Mouse (Mus musculus) midbrain, postnatal 0 days (tissue): ENCODE measurements around the gene Rsph9. TPM values are rescaled to one million over a fixed set of nuclear protein-coding genes. Genes with fewer than 3 reads are reported as not detected.
A peak's percentile ranks its signal among the peaks of the same experiment; 100 is the strongest.

ENCODE experiments used
- ATAC-seq: fragments of 200-750 bp; cut with Nextera tagmentation; 2 replicates; pipeline ENCODE4 v1.8.0; 2017; ENCODE audit warnings: moderate number of reproducible peaks, mild to moderate bottlenecking, moderate TSS enrichment, moderate library complexity; ENCODE audit not compliant: low FRiP score
- DNase-seq: peaks from one replicate; pipeline ENCODE4 v3.0.0-alpha.2; 2015; ENCODE audit warnings: low spot score
- H3K27ac ChIP-seq: fragments of 300-500 bp; sonication (generic); 2 replicates; pipeline ENCODE4 v1.5.1; 2014; ENCODE audit warnings: low read depth, mild to moderate bottlenecking, low read length, mixed read lengths
- H3K27me3 ChIP-seq: fragments of 300-500 bp; sonication (generic); 2 replicates; pipeline ENCODE4 v1.6.1; 2014; ENCODE audit warnings: low read length, control low read depth, mixed read lengths; ENCODE audit not compliant: insufficient read depth
- H3K36me3 ChIP-seq: fragments of 300-500 bp; sonication (generic); 2 replicates; pipeline ENCODE4 v1.6.1; 2014; ENCODE audit warnings: low read length, control low read depth, mixed read lengths; ENCODE audit not compliant: insufficient read depth
- H3K4me1 ChIP-seq: fragments of 300-500 bp; sonication (generic); 2 replicates; pipeline ENCODE4 v1.6.1; 2014; ENCODE audit warnings: mild to moderate bottlenecking, control low read depth, antibody characterized with exemption, low read length, mixed read lengths; ENCODE audit not compliant: insufficient read depth
- H3K4me2 ChIP-seq: fragments of 300-500 bp; sonication (generic); 2 replicates; pipeline ENCODE4 v1.6.1; 2014; ENCODE audit warnings: low read depth, mild to moderate bottlenecking, low read length, mixed read lengths; ENCODE audit not compliant: poor library complexity, severe bottlenecking
- H3K4me3 ChIP-seq: fragments of 300-500 bp; sonication (generic); 2 replicates; pipeline ENCODE4 v1.5.1; 2014; ENCODE audit warnings: low read depth, mild to moderate bottlenecking, low read length, moderate library complexity
- H3K9ac ChIP-seq: fragments of 300-500 bp; sonication (generic); replicated peaks from 2 replicates; pipeline ENCODE4 v1.6.1; 2014; ENCODE audit warnings: mild to moderate bottlenecking, low read length, moderate library complexity, mixed read lengths; ENCODE audit not compliant: poor library complexity, severe bottlenecking
- H3K9me3 ChIP-seq: fragments of 300-500 bp; sonication (generic); 2 replicates; pipeline ENCODE4 v1.6.1; 2016; ENCODE audit warnings: low read length, control low read depth
- CTCF ChIP-seq: IDR thresholded peaks from 2 replicates; pipeline ENCODE4 v1.5.1; 2016; ENCODE audit warnings: antibody characterized with exemption, mild to moderate bottlenecking
- WGBS: fragments of 180-500 bp; shearing (Covaris S2); extraction: QIAGEN DNeasy Blood & Tissue Kit; methylation state at CpG from one replicate; pipeline ENCODE4 v1.1.7; 2014; 5-methylcytosine and 5-hydroxymethylcytosine counted together
- polyA plus RNA-seq: library from polyadenylated mRNA; unstranded; fragments of >200 nt; fragmentation: Nextera tagmentation; extraction: Ambion mirVana; gene quantifications from 2 replicates; pipeline ENCODE4 v1.2.1, GENCODE M21; 2015
- total RNA-seq: library from RNA; depleted of rRNA; stranded (reverse); fragments of >200 nt; gene quantifications from 2 replicates; pipeline ENCODE4 v1.2.3, GENCODE M21; 2014; rRNA removed

Rsph9 gene
- total and polyA plus RNA-seq, 2 experiments from 2014 or later, result 55.6 to 103 TPM

DNA sequence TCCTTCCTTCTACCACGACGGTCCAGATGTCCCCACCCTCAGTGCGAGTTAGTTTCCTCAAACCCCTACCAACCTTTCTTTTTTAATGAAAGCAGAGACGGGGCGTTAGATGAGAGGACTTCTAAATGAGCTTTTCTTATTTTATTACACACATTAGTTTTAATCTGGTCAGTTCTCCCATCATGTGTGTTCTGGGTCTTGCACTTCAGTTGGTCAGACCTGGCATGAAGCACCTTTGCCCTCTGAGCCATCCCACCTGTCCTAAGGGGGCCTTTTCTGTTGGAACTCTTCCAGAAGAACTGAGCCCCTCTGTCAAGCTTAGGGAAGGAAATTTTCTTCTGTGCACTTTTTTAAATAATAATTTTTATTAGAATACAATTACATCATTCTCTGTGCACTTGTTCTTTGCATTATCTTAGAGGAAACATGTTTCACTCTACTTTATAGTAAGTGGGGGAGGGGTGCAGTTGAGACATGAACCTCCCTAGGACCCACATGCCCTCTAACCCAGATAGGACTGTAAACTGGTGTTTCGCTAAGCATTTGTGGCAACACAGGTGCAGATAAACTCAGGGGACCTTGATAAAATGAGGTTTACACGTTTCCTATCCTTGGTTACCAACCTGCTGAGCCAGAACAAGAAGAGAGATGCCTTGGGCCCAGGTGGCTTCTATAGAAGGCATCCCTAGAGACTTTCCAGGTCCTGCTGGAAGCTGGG, 69.5 kb downstream of the Rsph9 start:
- H3K27me3 ChIP-seq, result no peaks in the 10 kb centered on the region
- no peak for TF ChIP-seq CTCF
- H3K4me1 ChIP-seq, result no peaks in the 10 kb centered on the region
- 78% methylated on average over 7 of the region's 7 CpGs for WGBS
- no peak overlapping the region for H3K4me3 ChIP-seq
- no peak overlapping the region for H3K9ac ChIP-seq
- H3K27ac ChIP-seq, result no peak overlapping the region
- no peak overlapping the region for H3K4me2 ChIP-seq
- ATAC-seq (no peak), DNase-seq (no peak)
- no peaks in the 10 kb centered on the region for H3K36me3 ChIP-seq
- H3K9me3 ChIP-seq, result no peaks in the 10 kb centered on the region

DNA sequence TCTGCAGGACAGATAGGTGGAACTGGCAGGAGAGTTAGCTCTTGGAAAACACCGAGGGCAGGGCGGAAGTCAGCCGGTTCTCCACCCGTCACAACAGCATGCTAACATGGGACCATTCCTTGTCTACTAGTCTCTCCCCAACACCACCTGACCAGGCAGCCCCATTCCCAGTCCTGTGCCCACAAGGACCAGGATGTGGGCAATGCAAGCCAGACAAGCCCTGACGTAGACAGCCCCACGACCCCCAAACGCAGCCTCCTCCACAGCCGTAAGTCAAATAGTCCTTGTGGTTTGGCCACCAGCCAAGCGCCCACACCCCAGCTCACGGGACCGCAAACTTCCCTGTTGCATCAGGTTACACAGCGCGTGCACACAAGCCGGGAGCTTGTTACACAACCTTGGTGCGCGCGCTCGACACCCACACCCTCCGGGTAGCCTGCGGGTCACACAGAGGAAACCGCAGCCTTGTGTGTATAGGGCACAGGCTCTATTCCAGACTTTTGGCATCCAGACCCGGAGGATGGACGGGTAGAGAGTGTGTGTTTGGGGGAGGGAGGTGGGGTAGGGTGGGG, 70.2 kb downstream of the Rsph9 start:
- H3K4me1 ChIP-seq, result no peaks in the 10 kb centered on the region
- H3K9me3 ChIP-seq, result no peaks in the 10 kb centered on the region
- H3K4me3 ChIP-seq, result no peak overlapping the region
- no peaks in the 10 kb centered on the region for H3K27me3 ChIP-seq
- no peak overlapping the region for H3K9ac ChIP-seq
- no peak overlapping the region for H3K4me2 ChIP-seq
- 0 out of 2 replicates have a peak, but pooled peaks have one; percentile 31 for ATAC-seq
- TF ChIP-seq CTCF, result no peak
- no peaks in the 10 kb centered on the region for H3K36me3 ChIP-seq
- WGBS, result 70% methylated on average over 23 of the region's 23 CpGs
- no peak for DNase-seq
- no peak overlapping the region for H3K27ac ChIP-seq

Other genes starting within 250 kb of the Rsph9 start
- 78.6 and 105 TPM in 2 replicates for gene Vegfa, start 111.8 kb downstream of the Rsph9 start, total RNA-seq
- 2.3 and 3.0 TPM in 2 replicates for gene Vegfa, start 111.8 kb downstream of the Rsph9 start, polyA plus RNA-seq
- 63.7 and 84.4 TPM in 2 replicates for gene Mrps18a, start 33.2 kb downstream of the Rsph9 start, total RNA-seq
- gene Mrps18a, start 33.2 kb downstream of the Rsph9 start, polyA plus RNA-seq, result 173 and 175 TPM in 2 replicates
- 8.9 and 13.3 TPM in 2 replicates for gene Mad2l1bp, start 9.3 kb upstream of the Rsph9 start, total RNA-seq
- 16.7 and 18.2 TPM in 2 replicates for gene Mad2l1bp, start 9.3 kb upstream of the Rsph9 start, polyA plus RNA-seq
- gene Gtpbp2, start 16.8 kb upstream of the Rsph9 start, total RNA-seq, result 72.3 and 82.2 TPM in 2 replicates
- gene Gtpbp2, start 16.8 kb upstream of the Rsph9 start, polyA plus RNA-seq, result 25.9 TPM in 2 replicates
- 7.9 and 9.6 TPM in 2 replicates for gene Polh, start 58.4 kb upstream of the Rsph9 start, total RNA-seq
- 4.2 and 4.5 TPM in 2 replicates for gene Polh, start 58.4 kb upstream of the Rsph9 start, polyA plus RNA-seq
- gene Xpo5, start 58.6 kb upstream of the Rsph9 start, total RNA-seq, result 50.5 and 56.7 TPM in 2 replicates
- 23.6 and 24.0 TPM in 2 replicates for gene Xpo5, start 58.6 kb upstream of the Rsph9 start, polyA plus RNA-seq
- gene Polr1c, start 103.8 kb upstream of the Rsph9 start, total RNA-seq, result 54.1 and 54.7 TPM in 2 replicates
- 55.5 and 59.2 TPM in 2 replicates for gene Polr1c, start 103.8 kb upstream of the Rsph9 start, polyA plus RNA-seq
- 18.9 and 24.8 TPM in 2 replicates for gene Yipf3, start 103.9 kb upstream of the Rsph9 start, total RNA-seq
- 70.6 and 77.4 TPM in 2 replicates for gene Yipf3, start 103.9 kb upstream of the Rsph9 start, polyA plus RNA-seq
- 43.1 and 61.3 TPM in 2 replicates for gene Lrrc73, start 109.3 kb upstream of the Rsph9 start, total RNA-seq
- 32.8 and 33.0 TPM in 2 replicates for gene Lrrc73, start 109.3 kb upstream of the Rsph9 start, polyA plus RNA-seq
- 22.0 and 31.7 TPM in 2 replicates for gene Tjap1, start 138.8 kb upstream of the Rsph9 start, total RNA-seq
- 18.6 and 19.5 TPM in 2 replicates for gene Tjap1, start 138.8 kb upstream of the Rsph9 start, polyA plus RNA-seq
- gene Dlk2, start 153.2 kb upstream of the Rsph9 start, total RNA-seq, result 60.1 and 66.8 TPM in 2 replicates
- 22.9 and 28.0 TPM in 2 replicates for gene Dlk2, start 153.2 kb upstream of the Rsph9 start, polyA plus RNA-seq
- gene Abcc10, start 184.1 kb upstream of the Rsph9 start, total RNA-seq, result 9.1 and 12.2 TPM in 2 replicates
- gene Abcc10, start 184.1 kb upstream of the Rsph9 start, polyA plus RNA-seq, result 8.4 and 9.3 TPM in 2 replicates
- 33.7 and 35.2 TPM in 2 replicates for gene Zfp318, start 239.5 kb upstream of the Rsph9 start, total RNA-seq
- gene Zfp318, start 239.5 kb upstream of the Rsph9 start, polyA plus RNA-seq, result 21.8 and 25.0 TPM in 2 replicates